Mouse (Mus musculus): ENCODE data around the gene Casp14.

Gene Casp14
- long read RNA-seq, experiment 1, result 0 reads
- long read RNA-seq, experiment 2, result 0 reads

- intact Hi-C loops (cut with DNase I), result no loop called here
Measured at GRCm38 (mm10) chr10:78718056-78718455, at the start of gene Casp14. Gene Casp14 (minus strand): TSS chr10:78718294.

DNA sequence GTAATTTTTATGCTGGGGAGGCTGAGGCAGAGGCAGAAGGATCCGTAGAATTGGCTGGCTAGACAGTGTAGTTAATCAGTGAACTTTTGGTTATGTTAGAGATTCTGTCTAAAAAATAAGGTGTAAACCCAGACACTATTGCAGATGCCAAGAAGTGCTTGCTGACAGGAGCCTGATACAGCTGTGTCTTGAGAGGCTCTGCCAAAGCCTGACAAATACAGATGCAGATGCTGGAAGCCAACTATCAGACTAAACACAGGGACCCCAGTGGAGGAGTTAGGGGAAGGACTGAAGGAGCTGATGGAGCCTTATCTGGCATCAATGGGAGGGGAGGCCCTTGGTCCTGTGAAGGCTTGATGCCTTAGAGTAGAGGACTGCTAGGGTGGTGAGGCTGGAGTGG lies 47.5 kb upstream of the Casp14 start:
- intact Hi-C loops (cut with DNase I), result no loop called here

- intact Hi-C loops (cut with DNase I), result loop anchor here (2.0 kb wide), 1 partner anchor 361 kb away; no protein-coding TSS in a partner anchor
Measured at GRCm38 (mm10) chr10:78756021-78756420, 37.9 kb upstream of the Casp14 start.

GRCm38 (mm10) chr10:78752452-78753191 lies 34.5 kb upstream of the Casp14 start, which contains the start of gene Ccdc105:
Gene Ccdc105 (minus strand): TSS chr10:78753065.
- intact Hi-C loops (cut with DNase I), result no loop called here

DNA sequence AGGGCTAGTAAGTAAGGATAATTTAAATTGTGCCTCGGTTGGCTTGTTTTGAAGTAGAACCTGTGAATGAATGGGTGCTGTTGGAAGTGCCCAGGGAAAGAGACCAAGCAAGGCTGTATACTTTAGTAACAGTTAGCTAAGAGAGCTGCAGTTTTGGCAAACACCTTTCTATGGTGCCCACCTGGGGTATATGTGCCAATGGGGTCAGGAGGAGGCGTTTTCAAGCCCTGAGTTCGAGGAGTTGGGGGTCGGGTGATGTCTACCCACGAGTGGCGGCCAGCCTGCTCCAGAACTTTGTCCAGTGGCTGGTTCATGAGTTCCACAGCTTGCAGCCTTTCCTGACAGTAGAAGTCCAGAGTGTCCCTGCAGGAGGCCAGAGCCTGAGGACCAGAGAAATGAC lies 30.9 kb upstream of the Casp14 start:
- intact Hi-C loops (cut with DNase I), result no loop called here

DNA sequence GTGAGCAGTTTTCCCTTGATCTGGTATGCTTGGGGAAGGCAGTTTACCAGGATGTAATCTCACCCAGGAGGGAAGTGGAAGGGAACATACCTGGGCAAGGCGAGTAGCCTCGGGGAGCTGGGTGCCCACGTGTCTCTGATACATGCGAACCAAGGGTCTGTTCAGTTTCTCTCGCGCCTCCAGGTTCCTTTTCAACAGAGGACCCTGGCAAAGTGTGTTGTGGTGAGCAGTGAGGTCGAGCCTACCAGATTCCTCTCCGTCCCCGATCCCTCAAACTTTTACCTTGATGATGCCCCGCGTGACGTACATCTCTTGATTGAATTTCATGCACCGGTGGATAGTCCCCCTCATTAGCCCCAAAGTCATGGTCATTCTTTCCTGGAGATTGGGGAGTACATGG lies 30.1 kb upstream of the Casp14 start:
- intact Hi-C loops (cut with DNase I), result no loop called here

DNA sequence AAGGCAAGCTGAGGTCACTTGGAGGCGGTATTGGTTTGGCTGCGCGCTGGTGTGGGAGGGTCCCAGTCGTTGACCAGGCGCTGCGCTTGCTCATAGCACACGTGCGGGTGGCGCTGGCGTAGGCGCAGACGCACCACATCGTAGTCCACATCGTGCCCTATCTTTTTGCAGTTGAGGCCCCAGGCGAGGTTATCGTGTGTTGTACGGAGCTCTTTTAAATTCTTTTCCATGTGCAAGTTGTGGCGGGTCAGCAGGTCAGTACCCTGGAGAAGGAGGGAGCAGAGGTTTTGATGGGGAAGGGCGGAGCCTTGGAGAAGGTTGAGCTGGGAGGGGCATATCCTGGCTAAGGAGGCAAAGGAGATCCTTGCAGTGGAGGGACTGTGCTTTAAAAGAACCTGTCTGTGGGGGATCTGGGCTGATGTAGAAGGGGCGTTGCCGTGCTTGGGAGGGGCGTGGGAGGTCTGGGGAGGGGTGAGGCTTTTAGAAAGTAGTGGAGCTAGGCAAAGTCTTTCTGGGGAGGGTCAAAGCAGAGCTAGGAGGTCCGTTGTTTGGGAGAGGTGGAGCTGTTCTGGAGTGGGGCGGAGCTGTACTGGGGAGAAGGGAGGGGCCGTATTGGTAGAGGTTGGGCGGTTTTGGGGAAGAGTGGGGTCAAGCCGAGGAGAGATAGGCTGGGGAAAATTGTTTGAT lies 29.1 kb upstream of the Casp14 start:
- intact Hi-C loops (cut with DNase I), result no loop called here

- intact Hi-C loops (cut with DNase I), result no loop called here
Measured at GRCm38 (mm10) chr10:78745453-78746232, 27.5 kb upstream of the Casp14 start.

DNA sequence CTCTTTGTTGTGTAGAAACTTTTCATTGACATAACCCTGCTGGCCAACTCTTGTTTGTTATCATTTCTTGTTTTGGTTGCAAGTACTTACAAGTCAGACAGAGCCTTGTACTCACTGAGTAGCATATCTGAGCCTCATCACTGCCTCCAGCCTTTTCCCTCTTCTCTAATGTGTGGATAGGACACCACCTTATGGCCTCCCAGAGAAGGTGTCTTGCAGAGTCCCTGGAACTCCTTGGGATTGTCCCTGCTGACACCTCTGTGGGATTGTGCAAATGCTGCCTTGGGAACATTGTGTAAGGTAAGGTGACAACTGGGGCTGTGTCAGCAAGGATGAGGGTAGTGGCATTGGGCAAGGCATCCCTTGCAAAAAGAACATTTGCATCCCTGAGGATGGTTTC lies 25.6 kb upstream of the Casp14 start:
- intact Hi-C loops (cut with DNase I), result no loop called here

- intact Hi-C loops (cut with DNase I), result no loop called here
Measured at GRCm38 (mm10) chr10:78739821-78740220, 21.7 kb upstream of the Casp14 start.

DNA sequence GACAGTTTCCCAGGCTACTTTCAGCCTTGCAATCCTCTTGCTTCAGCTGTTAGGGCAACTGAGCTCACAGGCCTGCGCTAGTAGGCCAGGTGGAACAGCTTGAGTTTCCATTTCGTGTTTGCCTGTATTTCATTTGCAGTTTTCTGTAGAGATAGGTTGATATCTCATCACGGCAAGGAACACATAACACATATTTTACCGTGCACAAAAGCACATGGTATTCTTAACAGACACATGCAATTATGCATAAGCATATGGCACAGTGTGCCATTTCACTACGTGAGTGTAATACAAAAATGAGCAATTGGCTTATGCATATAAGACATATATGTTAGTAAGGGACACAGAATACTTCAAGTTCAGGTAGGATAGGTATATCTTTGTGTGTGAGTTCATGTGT lies 9.8 kb upstream of the Casp14 start:
- intact Hi-C loops (cut with DNase I), result no loop called here

DNA sequence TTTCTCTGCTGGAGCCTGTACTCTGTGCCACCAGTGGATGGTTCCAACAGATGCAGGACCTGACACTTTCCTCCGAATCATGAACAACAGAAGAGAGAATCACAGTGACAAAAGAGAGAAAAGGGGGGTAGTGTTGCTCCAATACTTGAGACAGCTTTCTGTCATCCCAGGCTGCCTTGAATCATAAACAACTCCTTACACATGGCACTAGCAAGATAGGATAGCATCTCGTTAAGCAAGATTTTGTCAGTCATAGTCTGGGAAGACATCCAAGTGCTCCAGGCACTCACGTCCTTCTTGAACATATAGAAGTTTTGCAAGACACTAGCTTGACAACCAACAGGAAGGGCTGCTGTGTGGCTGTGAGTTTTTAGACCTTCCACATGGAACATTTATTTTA lies 8.9 kb upstream of the Casp14 start:
- intact Hi-C loops (cut with DNase I), result no loop called here

- intact Hi-C loops (cut with DNase I), result no loop called here
Measured at GRCm38 (mm10) chr10:78723416-78723815, 5.3 kb upstream of the Casp14 start.

GRCm38 (mm10) chr10:78722654-78723053 lies 4.6 kb upstream of the Casp14 start:
- intact Hi-C loops (cut with DNase I), result no loop called here

DNA sequence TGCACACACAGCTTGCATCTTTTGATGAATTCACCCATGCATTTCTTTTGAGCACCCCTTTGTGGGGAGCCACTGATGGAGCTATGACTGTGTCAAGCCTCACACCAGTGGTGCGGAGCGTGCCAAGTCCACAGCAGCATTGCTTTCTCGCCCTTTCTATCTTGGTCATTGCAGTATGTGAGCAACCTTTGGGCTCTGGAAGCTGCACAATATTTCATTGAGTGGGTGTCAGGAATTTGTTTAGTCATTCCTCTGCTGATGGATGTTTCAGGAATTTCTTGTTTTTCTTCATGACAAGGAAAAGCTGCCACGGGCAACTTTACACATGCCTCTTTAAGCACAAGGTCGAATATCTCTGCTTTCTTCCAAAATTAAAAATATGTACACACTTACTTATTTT lies 3.9 kb upstream of the Casp14 start:
- intact Hi-C loops (cut with DNase I), result no loop called here

DNA sequence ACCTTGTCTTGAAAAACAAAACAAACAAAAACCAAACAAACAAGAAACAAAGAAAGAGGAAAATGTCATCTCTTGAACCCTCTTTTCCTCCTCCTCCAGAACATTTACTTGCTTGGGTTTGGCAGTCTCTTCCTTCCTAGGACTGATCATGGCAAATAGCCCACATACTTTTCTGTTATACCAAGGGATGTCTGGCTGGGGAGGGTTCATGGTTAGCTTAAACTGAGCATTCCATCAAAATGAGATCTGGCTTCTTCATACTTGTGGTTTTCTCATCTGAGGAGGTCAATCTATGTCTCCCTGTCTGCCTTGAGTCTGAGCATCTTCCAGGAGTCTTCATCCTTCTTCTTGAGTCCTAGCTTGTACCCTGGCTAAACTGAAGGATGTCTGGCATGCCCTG lies 1.9 kb downstream of the Casp14 start:
- intact Hi-C loops (cut with DNase I), result no loop called here

- intact Hi-C loops (cut with DNase I), result no loop called here
Measured at GRCm38 (mm10) chr10:78715156-78715555, 2.9 kb downstream of the Casp14 start.

DNA sequence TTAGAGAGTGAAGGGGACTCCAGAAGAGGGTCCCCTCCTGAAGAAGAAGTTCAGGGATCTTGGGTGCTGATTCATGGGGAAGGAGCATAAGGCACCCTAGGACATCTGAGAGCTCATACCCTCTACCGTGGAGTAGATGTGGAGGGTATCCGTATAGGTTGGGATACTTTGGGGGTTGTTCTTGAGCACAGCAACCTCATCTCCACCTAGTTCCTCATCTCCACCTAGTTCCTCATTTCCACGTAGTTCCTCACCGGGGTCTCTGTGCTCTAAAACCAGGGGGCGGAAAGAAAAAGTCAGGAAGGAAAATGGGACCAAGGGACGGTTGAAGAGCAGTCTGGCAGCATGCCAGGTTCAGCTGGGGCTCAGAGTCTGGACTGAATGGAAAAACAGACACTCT lies 4.0 kb downstream of the Casp14 start:
- intact Hi-C loops (cut with DNase I), result no loop called here

DNA sequence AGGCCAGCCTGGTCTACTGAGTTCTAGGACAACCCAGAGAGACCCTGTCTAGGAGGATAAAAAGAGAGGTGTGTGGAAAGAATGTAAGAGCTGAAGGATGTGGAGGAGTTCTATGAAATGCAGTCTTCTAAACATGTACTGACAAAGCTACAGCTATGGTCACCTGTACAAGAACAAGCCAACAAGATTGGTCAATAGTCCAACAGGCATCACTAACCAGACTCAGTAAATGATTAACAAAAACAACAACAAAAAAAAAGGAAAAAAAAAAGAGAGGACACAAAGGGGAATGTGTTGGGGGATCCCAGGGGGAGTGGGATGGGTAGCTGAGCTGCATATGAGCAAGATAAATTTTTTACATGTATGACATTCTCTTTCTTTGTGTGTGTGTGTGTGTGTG lies 7.4 kb downstream of the Casp14 start:
- intact Hi-C loops (cut with DNase I), result no loop called here

DNA sequence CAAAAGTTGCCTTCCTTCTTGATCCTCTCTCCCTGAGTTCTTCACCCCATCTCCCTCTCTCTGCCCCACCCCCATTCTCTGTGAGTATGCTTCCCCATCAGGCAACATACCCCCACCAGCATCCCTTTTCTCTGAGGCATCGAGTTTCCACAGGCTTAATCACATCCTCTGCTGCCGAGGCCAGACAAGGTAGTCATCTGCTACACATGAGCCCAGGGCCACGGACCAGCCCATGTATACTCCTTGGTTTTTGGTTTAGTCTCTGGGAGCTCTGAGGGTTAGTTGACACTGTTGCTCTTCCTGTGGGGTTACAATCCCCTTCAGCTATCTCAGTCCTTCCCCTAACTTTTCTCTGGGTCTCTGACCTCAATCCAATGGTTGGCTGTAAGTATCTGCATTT lies 17.2 kb downstream of the Casp14 start:
- intact Hi-C loops (cut with DNase I), result no loop called here

- intact Hi-C loops (cut with DNase I), result no loop called here
Measured at GRCm38 (mm10) chr10:78689973-78690372, 28.1 kb downstream of the Casp14 start.

GRCm38 (mm10) chr10:78686995-78687577 lies 31.0 kb downstream of the Casp14 start:
- intact Hi-C loops (cut with DNase I), result no loop called here
